21 mouse cellular contexts compared by ENCODE assay signal in the genomic region with DNA sequence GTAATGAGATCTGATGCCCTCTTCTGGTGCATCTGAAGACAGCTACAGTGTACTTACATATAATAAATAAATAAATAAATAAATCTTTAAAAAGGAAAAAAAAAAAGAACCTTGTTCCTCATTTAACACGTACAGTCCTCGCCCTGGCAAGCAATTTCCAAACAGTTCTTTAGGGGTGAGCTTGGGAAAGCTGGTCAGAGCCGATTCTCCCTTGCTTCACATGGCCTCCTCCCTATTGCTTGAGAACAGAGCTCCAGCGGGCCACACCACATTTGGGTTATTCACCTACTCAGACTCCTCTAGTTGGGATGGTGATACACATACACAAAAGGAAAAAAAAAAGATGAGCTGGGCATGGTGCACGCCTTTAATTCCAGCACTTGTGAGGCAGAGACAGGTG.
"Had no signal": no experiment of that assay in that cellular context is flagged by ENCODE, and none has a peak within 500 bp of the region (broad histone marks: within the 10 kb centered on the region; RNA-seq: fewer than 3 reads in every experiment).

No protein-coding gene starts in this region.

- H3K4me3 ChIP-seq: lung, embryonic 15.5 days; midbrain, embryonic 10.5 days; midbrain, embryonic 13.5 days; midbrain, embryonic 15.5 days; myocyte; neural tube, embryonic 13.5 days; neural tube, embryonic 15.5 days had no signal

- H3K9ac ChIP-seq: liver, postnatal 0 days; lung, embryonic 15.5 days; midbrain, embryonic 13.5 days; midbrain, embryonic 15.5 days; neural tube, embryonic 13.5 days; neural tube, embryonic 15.5 days had no signal

- H3K36me3 ChIP-seq: lung, embryonic 15.5 days; midbrain, embryonic 10.5 days; midbrain, embryonic 13.5 days; midbrain, embryonic 15.5 days; neural tube, embryonic 13.5 days; neural tube, embryonic 15.5 days had no signal

- H3K4me2 ChIP-seq: lung, embryonic 15.5 days; midbrain, embryonic 13.5 days; midbrain, embryonic 15.5 days; neural tube, embryonic 13.5 days; neural tube, embryonic 15.5 days had no signal

- H3K9me3 ChIP-seq: lung, embryonic 15.5 days; midbrain, embryonic 10.5 days; midbrain, embryonic 13.5 days; midbrain, embryonic 15.5 days; neural tube, embryonic 13.5 days; neural tube, embryonic 15.5 days had no signal

- ATAC-seq: liver, postnatal 0 days; lung, postnatal 0 days; midbrain, embryonic 13.5 days; midbrain, embryonic 15.5 days had no signal

- DNase-seq: liver, postnatal 0 days; lung, adult 2 months; lung, postnatal 14 days; lung, postnatal 36 days; retina, postnatal 1 day; right cerebral cortex, adult 18-20 months; right cerebral cortex, postnatal 25 days; right cerebral cortex, postnatal 4 days; spleen, adult 18-20 months; thymus, adult 18-20 months; thymus, postnatal 14 days; thymus, postnatal 36 days had no signal

- H3K27ac ChIP-seq: lung, embryonic 15.5 days; macrophage; midbrain, embryonic 10.5 days; midbrain, embryonic 13.5 days; midbrain, embryonic 15.5 days; neural tube, embryonic 13.5 days; neural tube, embryonic 15.5 days had no signal

- H3K27me3 ChIP-seq: lung, embryonic 15.5 days; midbrain, embryonic 13.5 days; midbrain, embryonic 15.5 days; neural tube, embryonic 13.5 days; neural tube, embryonic 15.5 days had no signal
